In genomic region chr7:92776647-92777046, GRCm38 (mm10) we compare ENCODE assay signal across 10 mouse cellular contexts. TPM values are rescaled to one million over a fixed set of nuclear protein-coding genes. Genes with fewer than 3 reads are reported as not detected.
DNase-seq lines count a peak whose midpoint lies in the region; ATAC-seq and TF ChIP-seq lines count a peak whose summit lies in the region.
"Had no signal": no experiment of that assay in that cellular context is flagged by ENCODE, and none has a peak within 500 bp of the region (broad histone marks: within the 10 kb centered on the region; RNA-seq: fewer than 3 reads in every experiment).

No protein-coding gene starts in this region.

- H3K9me3 ChIP-seq in heart, postnatal 0 days (replicated peaks; ENCODE audit: control insufficient read depth, low read length): no peaks in the 10 kb centered on the region
- H3K9me3 ChIP-seq in embryonic facial prominence, embryonic 12.5 days: no peaks in the 10 kb centered on the region
- no peaks in the 10 kb centered on the region for H3K9me3 ChIP-seq in hindbrain, embryonic 14.5 days (ENCODE audit: control insufficient read depth, low read length)
- no peaks in the 10 kb centered on the region for H3K9me3 ChIP-seq in midbrain, postnatal 0 days (ENCODE audit: low read length)
- H3K9me3 ChIP-seq in kidney, embryonic 16.5 days (ENCODE audit: low read length): no peaks in the 10 kb centered on the region; the same call in 1 of the 2 replicates

- no peak for TF ChIP-seq CTCF in heart, postnatal 0 days (IDR thresholded peaks at IDR 0.05; ENCODE audit: low read depth)
- no peak for TF ChIP-seq CTCF in midbrain, postnatal 0 days (IDR thresholded peaks at IDR 0.05)

- no peak overlapping the region for H3K9ac ChIP-seq in heart, postnatal 0 days (replicated peaks; ENCODE audit: low read depth, low read length)
- H3K9ac ChIP-seq in embryonic facial prominence, embryonic 12.5 days: 0 out of 2 replicates have a peak overlapping the region, but pooled peaks have one; percentile 44
- no peak overlapping the region; the same call in 1 of the 2 replicates for H3K9ac ChIP-seq in hindbrain, embryonic 14.5 days
- H3K9ac ChIP-seq in midbrain, postnatal 0 days (replicated peaks; ENCODE audit: low read length, poor library complexity, severe bottlenecking): peak overlapping the region; percentile 9; the same call in 1 of the 2 replicates
- H3K9ac ChIP-seq in kidney, embryonic 16.5 days (replicated peaks; ENCODE audit: low read length): no peak overlapping the region

- no peaks in the 10 kb centered on the region for H3K4me1 ChIP-seq in heart, postnatal 0 days (ENCODE audit: control insufficient read depth, insufficient read depth)
- H3K4me1 ChIP-seq in embryonic facial prominence, embryonic 12.5 days: peaks cover 30% of the 10 kb centered on the region
- H3K4me1 ChIP-seq in hindbrain, embryonic 14.5 days (replicated peaks; ENCODE audit: control insufficient read depth, insufficient read depth, low read length): peaks cover 18% of the 10 kb centered on the region
- peaks cover 5% of the 10 kb centered on the region; the same call in 1 of the 2 replicates for H3K4me1 ChIP-seq in midbrain, postnatal 0 days (ENCODE audit: insufficient read depth, low read length)
- H3K4me1 ChIP-seq in kidney, embryonic 16.5 days (ENCODE audit: insufficient read depth, low read length): peaks cover 18% of the 10 kb centered on the region; the same call in 1 of the 2 replicates

- peak overlapping the region; percentile 48 for H3K4me2 ChIP-seq in heart, postnatal 0 days (ENCODE audit: low read depth, low read length)
- peak overlapping the region; percentile 54 for H3K4me2 ChIP-seq in embryonic facial prominence, embryonic 12.5 days (replicated peaks)
- no peak overlapping the region; the same call in 1 of the 2 replicates for H3K4me2 ChIP-seq in hindbrain, embryonic 14.5 days (replicated peaks)
- H3K4me2 ChIP-seq in midbrain, postnatal 0 days (ENCODE audit: low read depth, low read length, poor library complexity, severe bottlenecking): peak overlapping the region; percentile 46
- no peak overlapping the region for H3K4me2 ChIP-seq in kidney, embryonic 16.5 days (replicated peaks; ENCODE audit: low read depth, low read length)

- H3K4me3 ChIP-seq in heart, postnatal 0 days (ENCODE audit: low read depth, low read length): no peak overlapping the region
- peak overlapping the region; percentile 29; the same call in 1 of the 2 replicates for H3K4me3 ChIP-seq in embryonic facial prominence, embryonic 12.5 days
- no peak overlapping the region for H3K4me3 ChIP-seq in hindbrain, embryonic 14.5 days (replicated peaks; ENCODE audit: low read length)
- H3K4me3 ChIP-seq in midbrain, postnatal 0 days (ENCODE audit: low read depth, low read length): no peak overlapping the region
- no peak overlapping the region for H3K4me3 ChIP-seq in kidney, embryonic 16.5 days (ENCODE audit: low read length)

- intact Hi-C loops in left cerebral cortex, postnatal 14 days (cut with DNase I): loop anchor here (5.0 kb wide), 1 partner anchor 34 kb away; the partner anchor contains the start of gene Rab30

- no peak for DNase-seq in heart, postnatal 0 days (ENCODE audit: low spot score)
- no peak for DNase-seq in heart, adult 9 months (ENCODE audit: low spot score in 2 of 2)
- no peak for DNase-seq in hindbrain, embryonic 14.5 days (ENCODE audit: low spot score)
- DNase-seq in midbrain, postnatal 0 days (ENCODE audit: low spot score): no peak
- DNase-seq in Muller cell, postnatal 12 days (ENCODE audit: inconsistent ontology term): no peak
- DNase-seq in left cerebral cortex, postnatal 14 days (ENCODE audit: low spot score in 2 of 2): no peak

- no peak overlapping the region for H3K27ac ChIP-seq in heart, postnatal 0 days (ENCODE audit: low read depth)
- peak overlapping the region; percentile 98 for H3K27ac ChIP-seq in embryonic facial prominence, embryonic 12.5 days
- H3K27ac ChIP-seq in hindbrain, embryonic 14.5 days: peak overlapping the region; percentile 71; the same call in 1 of the 2 replicates
- H3K27ac ChIP-seq in midbrain, postnatal 0 days (ENCODE audit: low read depth, low read length): peak overlapping the region; percentile 65
- no peak overlapping the region for H3K27ac ChIP-seq in kidney, embryonic 16.5 days (ENCODE audit: low read length)
- H3K27ac ChIP-seq: kidney, postnatal 0 days; macrophage had no signal

- no peak for ATAC-seq in heart, postnatal 0 days (ENCODE audit: insufficient read depth, low read depth)
- no peak for ATAC-seq in embryonic facial prominence, embryonic 12.5 days (ENCODE audit: insufficient number of reproducible peaks, insufficient read depth, low FRiP score, low TSS enrichment)
- ATAC-seq in hindbrain, embryonic 14.5 days (ENCODE audit: low FRiP score): 0 out of 2 replicates have a peak, but pooled peaks have one; percentile 16
- no peak for ATAC-seq in midbrain, postnatal 0 days (ENCODE audit: low FRiP score)
- ATAC-seq in kidney, embryonic 16.5 days (ENCODE audit: low FRiP score, low TSS enrichment): no peak

- 44% methylated on average over 4 of the region's 4 CpGs for WGBS in heart, postnatal 0 days
- WGBS in embryonic facial prominence, embryonic 12.5 days: 37% methylated on average over 4 of the region's 4 CpGs
- 66% methylated on average over 4 of the region's 4 CpGs for WGBS in hindbrain, embryonic 14.5 days
- WGBS in midbrain, postnatal 0 days: 35% methylated on average over 4 of the region's 4 CpGs
- 50% methylated on average over 4 of the region's 4 CpGs for WGBS in kidney, embryonic 16.5 days

- TF ChIP-seq EP300 in heart, postnatal 0 days (IDR thresholded peaks at IDR 0.05; ENCODE audit: low read depth): no peak

- H3K36me3 ChIP-seq in heart, postnatal 0 days (replicated peaks; ENCODE audit: control insufficient read depth, insufficient read depth, low read length): no peaks in the 10 kb centered on the region
- no peaks in the 10 kb centered on the region for H3K36me3 ChIP-seq in embryonic facial prominence, embryonic 12.5 days
- H3K36me3 ChIP-seq in hindbrain, embryonic 14.5 days (replicated peaks; ENCODE audit: control insufficient read depth, insufficient read depth): no peaks in the 10 kb centered on the region
- no peaks in the 10 kb centered on the region for H3K36me3 ChIP-seq in midbrain, postnatal 0 days (ENCODE audit: insufficient read depth, low read length)
- H3K36me3 ChIP-seq in kidney, embryonic 16.5 days (ENCODE audit: insufficient read depth, low read length): no peaks in the 10 kb centered on the region

- no peaks in the 10 kb centered on the region for H3K27me3 ChIP-seq in heart, postnatal 0 days (ENCODE audit: control insufficient read depth, insufficient read depth, low read length)
- H3K27me3 ChIP-seq in embryonic facial prominence, embryonic 12.5 days: no peaks in the 10 kb centered on the region
- H3K27me3 ChIP-seq in hindbrain, embryonic 14.5 days (ENCODE audit: control insufficient read depth, insufficient read depth, low read length): no peaks in the 10 kb centered on the region
- no peaks in the 10 kb centered on the region for H3K27me3 ChIP-seq in midbrain, postnatal 0 days (ENCODE audit: insufficient read depth, low read length)
- H3K27me3 ChIP-seq in kidney, embryonic 16.5 days (ENCODE audit: insufficient read depth, low read length): no peaks in the 10 kb centered on the region

RNA-seq across cellular contexts. Expression of gene Rab30, which starts 35.2 kb away (rescaled TPM):
- total RNA-seq in heart, postnatal 0 days (2014; rRNA removed; ENCODE audit: low replicate concordance): 2.7 and 6.1 TPM in 2 replicates
- polyA plus RNA-seq in heart, postnatal 0 days (2015; fragmentation: Nextera tagmentation; extraction: Ambion mirVana): 7.2 and 7.3 TPM in 2 replicates
- 21.8 and 22.0 TPM in 2 replicates for polyA plus RNA-seq in embryonic facial prominence, embryonic 12.5 days (2016; fragmentation: Nextera tagmentation; extraction: Ambion mirVana)
- polyA plus RNA-seq in hindbrain, embryonic 14.5 days (2014; fragmentation: Nextera tagmentation; extraction: Ambion mirVana): 24.2 and 29.6 TPM in 2 replicates
- total RNA-seq in midbrain, postnatal 0 days (2014; rRNA removed): 37.2 and 44.7 TPM in 2 replicates
- 13.6 and 18.5 TPM in 2 replicates for polyA plus RNA-seq in midbrain, postnatal 0 days (2015; fragmentation: Nextera tagmentation; extraction: Ambion mirVana)
- 10 to 100 TPM; 32.6 to 36.0 TPM for total RNA-seq in left cerebral cortex, postnatal 14 days (2021)
- 7.4 and 8.0 TPM in 2 replicates for polyA plus RNA-seq in kidney, embryonic 16.5 days (2015; fragmentation: Nextera tagmentation; extraction: Ambion mirVana)

Comparison
In these comparisons a context has a peak if more than half of its experiments do, and no peak if none do; other contexts are left out.
1. H3K27ac ChIP-seq: peak in embryonic facial prominence, embryonic 12.5 days (single experiment), hindbrain, embryonic 14.5 days (single experiment) and midbrain, postnatal 0 days (single experiment); none in heart, postnatal 0 days (single experiment) and kidney, embryonic 16.5 days (single experiment).
2. H3K4me2 ChIP-seq: peak in heart, postnatal 0 days (single experiment), embryonic facial prominence, embryonic 12.5 days (single experiment) and midbrain, postnatal 0 days (single experiment); none in hindbrain, embryonic 14.5 days (single experiment) and kidney, embryonic 16.5 days (single experiment).
3. H3K9ac ChIP-seq: peak in embryonic facial prominence, embryonic 12.5 days (single experiment) and midbrain, postnatal 0 days (single experiment); none in heart, postnatal 0 days (single experiment), hindbrain, embryonic 14.5 days (single experiment) and kidney, embryonic 16.5 days (single experiment).